Mouse (Mus musculus) spleen, adult 2 months (tissue): ENCODE data around the gene Dmrt1.

Experiments
- CTCF ChIP-seq: fragments of 200-500 bp; IDR thresholded peaks from 2 replicates; pipeline ENCODE4 v1.5.1; 2011; ENCODE audit warnings: mild to moderate bottlenecking, inconsistent platforms; ENCODE audit not compliant: insufficient read depth, insufficient read length, insufficient replicate concordance; ENCODE audit errors: extremely low read depth
- POLR2A ChIP-seq: fragments of 200-500 bp; IDR thresholded peaks from 2 replicates; pipeline ENCODE4 v1.6.1; 2011; ENCODE audit warnings: low read depth, low read length, inconsistent platforms

DNA sequence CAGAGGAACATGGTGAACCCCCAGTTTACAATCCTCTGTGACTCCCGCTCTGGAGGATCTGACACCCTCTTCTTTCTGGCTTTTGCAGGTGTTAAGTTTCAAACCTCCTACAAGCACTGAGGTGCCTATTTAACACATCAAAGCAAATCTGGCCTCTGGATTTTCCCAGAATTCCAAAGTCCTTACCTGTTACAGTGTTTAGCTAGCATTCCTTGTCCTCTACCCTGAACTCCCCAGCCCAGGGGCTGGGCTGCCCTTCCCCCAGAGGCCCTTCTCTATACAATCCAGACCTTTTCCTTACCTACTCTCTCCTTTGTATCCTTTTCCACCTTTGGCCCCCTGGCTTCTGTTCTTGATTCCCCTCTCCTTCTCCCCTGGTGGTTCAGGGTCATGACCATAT, 18.1 kb upstream of the Dmrt1 start:
- TF ChIP-seq CTCF (no peak), POLR2A (no peak)
